Mouse (Mus musculus) brain, embryonic 14.5 days (tissue): ENCODE measurements at regions not wholly inside any gene's neighbourhood (a gene's known extent, or its start where the extent isn't known, plus 50 kb on each side); places are given as distances from the start of the nearest gene placed in this dataset.

Experiments used
- DNase-seq: peaks from one replicate; pipeline ENCODE4 v3.0.0-alpha.2; 2011; ENCODE audit warnings: low read depth
- CTCF ChIP-seq: fragments of 200-500 bp; IDR thresholded peaks from 2 replicates; pipeline ENCODE4 v1.5.1; 2012; ENCODE audit warnings: inconsistent platforms, mild to moderate bottlenecking, moderate library complexity, borderline replicate concordance; ENCODE audit not compliant: insufficient read depth, insufficient read length; ENCODE audit errors: extremely low read depth
- POLR2A ChIP-seq: fragments of 200-500 bp; IDR thresholded peaks from 2 replicates; pipeline ENCODE4 v1.6.1; 2012; ENCODE audit warnings: mild to moderate bottlenecking, inconsistent platforms, borderline replicate concordance; ENCODE audit not compliant: poor library complexity, insufficient read depth, insufficient read length, severe bottlenecking; ENCODE audit errors: extremely low read depth

GRCm38 (mm10) chr3:39165006-39165667, 278.4 kb downstream of the Fat4 start:
- no peak for TF ChIP-seq POLR2A
- TF ChIP-seq CTCF = no peak
- no peak for DNase-seq

DNA sequence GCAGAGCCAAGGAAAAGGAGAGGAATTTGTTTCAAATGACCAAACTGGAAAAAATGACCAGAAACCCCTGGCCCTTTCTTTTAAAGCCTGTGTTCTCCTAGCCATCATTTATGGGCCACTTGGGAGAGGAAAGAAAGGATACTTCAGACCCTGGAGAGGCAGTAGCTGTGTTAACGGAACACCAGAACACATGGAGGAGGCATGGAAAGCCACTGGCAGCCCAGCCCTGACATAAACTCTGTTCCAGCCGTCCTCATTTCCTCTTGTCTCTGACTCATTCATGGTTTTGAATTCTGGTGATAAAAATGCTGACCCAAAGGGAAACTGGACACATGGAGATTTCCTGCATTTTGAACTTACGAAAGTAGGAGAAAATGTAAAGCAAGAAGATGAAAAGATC, 295.9 kb downstream of the Fat4 start:
- no peak for DNase-seq
- TF ChIP-seq CTCF = no peak
- no peak for TF ChIP-seq POLR2A

DNA sequence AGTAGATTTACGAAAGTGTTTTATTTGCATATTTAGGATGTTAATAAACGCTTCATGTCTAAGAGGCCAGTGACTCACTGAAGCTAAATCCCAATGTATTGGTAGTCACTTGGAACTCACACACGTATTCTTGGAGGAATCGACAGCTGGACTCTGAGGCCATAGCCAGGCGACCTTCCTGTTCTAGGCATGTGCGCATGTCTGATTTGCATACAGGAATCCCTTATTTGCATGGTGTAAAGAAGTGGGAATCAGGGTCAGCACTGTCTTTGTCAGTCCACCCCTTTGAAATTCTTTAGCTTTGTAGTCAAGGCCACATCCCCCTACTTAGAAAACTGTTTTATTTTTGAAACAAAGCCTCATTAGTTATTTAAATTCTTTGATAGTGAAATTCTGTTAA, 308.4 kb downstream of the Fat4 start:
- DNase-seq = peak; percentile 5
- no peak for TF ChIP-seq CTCF
- TF ChIP-seq POLR2A = no peak

GRCm38 (mm10) chr3:39202662-39203061, 315.9 kb downstream of the Fat4 start:
- peak; percentile 34 for DNase-seq
- TF ChIP-seq POLR2A (no peak), CTCF (no peak)

- TF ChIP-seq POLR2A (no peak), CTCF (no peak)
- DNase-seq = peak; percentile 69
Measured at GRCm38 (mm10) chr3:39208651-39209050, 321.9 kb downstream of the Fat4 start.

- peak; percentile 94 for DNase-seq
- no peak for TF ChIP-seq POLR2A
- no peak for TF ChIP-seq CTCF
Measured at GRCm38 (mm10) chr3:39209382-39210165, 322.8 kb downstream of the Fat4 start.

DNA sequence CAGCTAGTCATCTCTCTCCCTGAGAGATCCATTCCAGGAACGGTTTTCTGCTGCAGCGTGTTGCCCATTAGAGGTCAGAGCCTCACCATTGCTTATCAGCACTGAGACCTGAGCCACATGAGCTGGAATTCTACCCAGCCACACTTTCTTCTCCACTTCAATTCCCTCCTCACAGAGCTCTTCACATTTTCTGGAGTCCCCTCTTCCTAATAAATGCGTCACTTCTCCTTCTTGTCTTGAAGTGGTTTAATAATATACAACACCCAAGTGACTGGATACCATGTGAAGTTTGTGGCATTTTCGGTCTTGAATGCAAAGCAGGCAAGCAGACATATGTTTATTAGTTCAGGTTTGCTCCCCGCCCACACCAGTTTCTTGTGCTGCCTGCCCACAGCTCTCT, 324.9 kb downstream of the Fat4 start:
- TF ChIP-seq POLR2A = no peak
- TF ChIP-seq CTCF = no peak
- DNase-seq = peak; percentile 44

GRCm38 (mm10) chr3:39220011-39220706, 333.4 kb downstream of the Fat4 start:
- DNase-seq = peak; percentile 75
- TF ChIP-seq CTCF (no peak), POLR2A (no peak)

GRCm38 (mm10) chr3:39220707-39221034, 333.9 kb downstream of the Fat4 start:
- TF ChIP-seq POLR2A (no peak), CTCF (peak; percentile 41; the same call in 1 of the 2 replicates)
- DNase-seq = peak; percentile 60

GRCm38 (mm10) chr3:39222059-39222458, 335.3 kb downstream of the Fat4 start:
- DNase-seq = no peak
- no peak for TF ChIP-seq CTCF
- TF ChIP-seq POLR2A = no peak

GRCm38 (mm10) chr3:39234921-39235320, 348.2 kb downstream of the Fat4 start:
- no peak for TF ChIP-seq CTCF
- TF ChIP-seq POLR2A = no peak
- no peak for DNase-seq

- peak; percentile 39 for DNase-seq
- TF ChIP-seq CTCF (no peak), POLR2A (no peak)
Measured at GRCm38 (mm10) chr3:39248712-39249111, 362.0 kb downstream of the Fat4 start.

DNA sequence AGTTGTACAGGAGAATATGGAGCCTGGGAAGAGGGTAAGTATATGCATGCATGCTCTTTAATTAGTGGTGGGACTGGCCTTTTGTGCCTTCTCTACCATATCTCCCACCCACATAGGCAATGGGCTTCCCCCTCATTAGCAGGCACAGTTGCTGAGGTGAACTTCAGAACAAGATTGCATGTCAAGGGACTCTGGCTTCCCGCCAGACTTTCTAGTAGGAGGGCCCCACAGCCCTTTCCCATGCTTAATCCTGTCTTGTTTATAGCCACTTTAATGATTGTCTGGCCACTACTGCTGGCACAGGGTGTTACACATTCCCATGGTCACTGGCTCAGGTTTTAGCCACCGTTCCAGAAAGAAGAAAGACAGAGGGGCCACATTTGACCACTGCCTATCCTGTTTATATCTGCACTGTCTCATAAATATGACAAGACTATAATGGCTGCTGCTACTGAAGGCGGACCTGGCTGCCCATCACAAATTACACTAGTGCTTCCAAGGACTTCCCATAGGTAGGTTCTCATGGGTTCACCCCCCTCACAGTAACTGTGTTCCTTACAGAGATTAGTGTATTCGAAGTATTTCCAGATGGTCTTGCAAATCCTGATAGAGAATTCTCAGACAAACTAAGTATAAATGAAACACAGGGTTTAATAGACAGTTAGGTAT, 362.6 kb downstream of the Fat4 start:
- no peak for TF ChIP-seq POLR2A
- no peak for TF ChIP-seq CTCF
- peak; percentile 95 for DNase-seq
